Mouse (Mus musculus): ENCODE data around the gene Dact3.
A peak's percentile ranks its signal among the peaks of the same experiment; 100 is the strongest.

The Dact3 gene

DNA sequence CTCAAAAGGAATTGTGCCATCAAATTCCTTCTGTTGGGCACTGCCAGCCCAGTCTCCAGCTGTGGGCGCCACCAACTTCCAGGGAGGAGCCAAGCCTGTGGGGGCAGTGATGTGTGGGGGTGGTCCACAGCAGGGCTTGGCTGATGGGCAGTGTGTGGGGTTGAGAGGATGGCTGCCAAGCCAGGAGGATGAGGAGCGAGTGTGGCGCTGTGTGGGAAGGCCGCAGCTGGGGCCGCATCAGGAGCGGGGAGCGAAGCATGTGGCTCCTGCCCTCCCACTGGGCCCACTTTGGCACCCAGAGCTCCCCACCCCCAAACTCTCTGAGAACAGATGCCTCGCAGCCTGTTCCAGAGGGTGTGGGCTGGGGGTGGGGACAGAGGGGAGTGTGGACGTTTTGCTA is 42.9 kb downstream of the Dact3 start:
- DNase-seq = no peak

DNA sequence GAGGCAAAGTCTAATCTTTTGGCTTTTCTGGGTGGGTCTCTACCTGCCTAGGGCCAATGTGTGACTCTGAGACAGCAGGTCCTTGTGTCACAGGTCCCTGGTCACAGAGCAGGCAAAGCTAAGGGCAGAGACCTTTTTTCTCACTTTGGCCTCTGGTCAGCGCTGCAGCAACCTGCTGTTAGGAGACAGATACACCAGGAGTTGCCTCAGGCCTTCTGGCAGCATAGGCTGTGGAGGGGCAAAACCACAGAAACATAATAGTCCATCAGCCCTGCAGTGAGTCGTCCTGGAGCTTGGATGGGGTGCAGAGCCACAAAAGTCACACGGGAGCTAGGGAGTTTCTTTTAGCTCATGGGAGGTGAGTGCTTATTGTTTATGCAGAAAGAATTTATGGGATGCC is 43.6 kb downstream of the Dact3 start:
- no peak for DNase-seq

DNA sequence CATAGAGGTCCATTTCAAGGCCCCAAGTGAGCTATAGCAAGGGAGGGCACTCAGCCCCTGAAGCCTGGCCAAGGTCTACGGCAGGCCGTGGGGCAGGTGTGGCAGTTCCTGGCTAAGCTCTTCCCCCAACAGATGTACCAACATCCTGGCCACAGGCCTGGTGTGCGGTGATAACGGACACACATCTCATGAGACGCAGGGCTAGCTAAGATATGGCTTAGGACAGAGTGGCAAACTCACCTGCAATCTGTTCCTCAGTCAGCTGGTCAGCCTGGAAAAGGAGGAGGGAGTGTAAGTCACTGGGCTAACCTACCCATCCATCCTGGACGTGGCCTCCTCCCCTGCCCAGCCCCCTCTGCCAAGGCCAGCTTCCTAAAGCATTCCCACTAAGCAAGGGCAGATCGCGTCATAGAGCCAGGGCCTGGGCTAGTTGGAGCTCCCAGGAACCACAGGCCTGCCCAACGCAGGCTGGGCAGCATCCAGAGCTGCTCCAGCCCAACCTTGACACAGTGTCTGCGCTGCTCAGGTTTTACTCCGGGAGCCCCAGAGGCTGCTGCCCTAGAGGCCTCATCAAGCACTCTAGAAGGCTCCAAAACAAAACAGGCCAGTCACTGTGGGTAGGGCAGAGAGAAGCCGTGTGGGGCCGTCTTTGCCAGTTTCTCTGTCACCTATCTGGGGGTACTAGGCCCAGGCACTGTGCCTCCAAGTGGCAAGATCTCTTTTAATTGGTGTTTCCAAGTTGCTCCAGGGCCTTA is 44.5 kb downstream of the Dact3 start:
- no peak for DNase-seq

DNA sequence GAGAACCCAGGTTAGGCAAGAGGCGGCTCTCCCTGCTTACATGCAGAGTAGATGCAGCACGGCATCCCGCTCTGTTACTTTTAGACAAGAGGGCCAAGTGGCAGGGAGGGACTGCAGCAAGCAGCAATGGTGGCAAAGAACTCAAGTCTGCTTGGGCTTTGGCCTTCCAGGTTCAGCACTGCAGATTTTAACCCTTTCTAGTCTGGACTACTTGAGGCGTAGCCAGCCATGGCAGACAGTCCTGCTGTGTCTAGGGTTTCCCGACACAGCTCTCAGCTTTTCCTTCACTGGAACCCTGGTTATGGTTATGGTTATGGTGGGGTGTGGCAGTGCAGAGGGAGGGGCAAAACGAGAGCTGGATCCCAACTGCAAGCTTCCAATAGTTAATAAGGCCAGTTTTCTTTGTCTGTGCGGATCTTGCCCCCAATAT is 45.0 kb downstream of the Dact3 start:
- DNase-seq = no peak

DNA sequence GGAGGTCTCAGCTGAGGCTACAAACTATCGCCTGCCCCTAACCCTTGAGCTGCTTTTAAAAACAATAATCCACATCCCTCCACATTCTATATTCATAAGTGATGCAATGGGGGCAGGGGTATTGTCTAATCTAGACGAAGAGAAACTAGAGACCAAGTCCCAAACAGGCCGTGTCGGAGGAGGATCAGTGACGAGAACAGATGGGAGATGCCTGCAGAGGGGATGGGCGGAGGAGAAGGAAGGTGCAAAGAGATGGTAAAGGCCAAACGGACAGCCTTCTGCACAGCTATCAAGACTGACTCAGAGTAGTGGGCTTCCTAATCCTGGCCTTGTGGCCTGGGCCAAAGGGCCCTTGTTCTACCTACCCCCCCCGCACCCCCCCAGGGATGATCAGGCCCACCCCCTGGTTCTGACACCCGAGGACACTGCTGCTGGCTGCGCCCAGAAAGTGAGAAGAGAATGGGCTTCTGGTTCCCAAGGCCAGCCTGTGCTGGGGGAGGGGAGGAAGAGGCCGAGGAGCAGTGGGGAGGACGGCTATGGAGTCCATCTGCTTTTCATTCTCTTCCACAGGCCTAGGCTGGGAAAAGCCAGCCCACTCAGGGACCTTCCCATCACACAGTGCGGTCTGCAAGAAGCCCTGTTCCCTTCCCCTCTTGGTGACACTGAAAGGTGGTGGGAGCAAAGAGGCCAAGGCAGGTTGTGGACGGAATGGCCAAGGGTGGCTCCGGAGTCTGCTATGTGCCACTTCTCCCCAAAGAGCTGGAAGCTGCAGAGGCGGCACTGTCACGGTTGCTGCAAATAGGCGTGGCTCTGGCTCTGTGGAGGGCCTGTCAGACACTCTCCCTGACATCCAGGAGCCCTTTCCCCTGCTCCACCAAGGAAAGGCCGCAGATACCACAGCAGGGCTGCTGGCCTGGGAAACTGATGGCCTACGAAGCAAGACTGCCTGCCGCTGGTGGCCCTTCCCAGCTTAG is 46.0 kb downstream of the Dact3 start:
- peak in 1 of 2 experiments; percentile 27 for DNase-seq

DNA sequence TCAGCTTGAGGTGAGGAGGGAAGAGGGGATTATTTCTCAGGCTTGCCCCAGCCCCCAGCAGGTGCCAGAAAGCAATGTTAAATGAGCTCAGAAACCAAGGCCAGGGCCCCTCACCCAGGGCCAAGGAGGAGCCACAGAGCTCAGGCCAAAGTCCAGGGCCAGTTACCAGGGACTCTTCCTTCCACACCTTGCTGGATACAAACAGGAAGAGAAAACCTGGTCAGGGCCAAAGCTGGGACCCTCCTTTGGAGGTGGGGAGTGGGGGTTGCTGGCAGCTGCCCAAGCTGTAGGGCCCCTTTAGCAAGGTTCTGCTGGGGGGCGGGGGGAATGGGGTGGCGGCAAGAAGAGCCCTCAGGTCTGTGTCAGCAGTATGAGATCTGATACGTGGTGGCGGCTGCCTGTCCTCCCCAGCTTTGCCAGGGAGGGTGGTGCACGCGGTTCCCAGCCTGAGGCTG is 46.8 kb downstream of the Dact3 start:
- peak in 1 of 2 experiments; percentile 30 for DNase-seq

DNA sequence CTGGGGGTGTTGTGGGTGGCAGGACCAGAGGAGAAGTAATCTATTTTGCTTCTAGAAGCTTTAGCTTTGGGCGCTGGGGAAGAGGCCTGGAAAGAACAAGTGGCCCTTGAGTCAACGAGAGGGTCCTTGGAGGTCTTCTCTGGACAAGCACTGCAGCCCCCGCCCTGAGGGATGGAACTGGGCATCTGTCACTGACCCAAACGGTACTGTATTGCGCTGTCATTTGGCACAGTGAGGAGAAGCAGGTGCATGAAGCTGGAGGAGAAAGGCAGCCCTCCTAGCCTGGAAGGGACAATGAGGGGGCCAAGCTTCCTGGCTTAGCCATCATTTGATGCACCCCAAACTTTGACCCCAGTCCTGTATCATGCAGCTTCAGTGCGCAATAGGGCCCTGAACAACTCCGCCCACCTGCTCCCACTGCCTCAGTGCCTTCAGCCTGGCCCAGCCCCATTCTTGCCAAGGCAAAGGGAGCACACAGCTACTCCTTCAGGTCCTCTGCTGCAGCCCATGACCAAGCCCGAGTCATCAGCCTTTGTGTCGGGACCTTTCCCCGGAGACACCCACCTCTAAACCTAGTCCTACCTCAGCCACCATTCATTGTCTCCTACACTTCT is 47.4 kb downstream of the Dact3 start:
- peak; percentile 37 to 62 for DNase-seq

DNA sequence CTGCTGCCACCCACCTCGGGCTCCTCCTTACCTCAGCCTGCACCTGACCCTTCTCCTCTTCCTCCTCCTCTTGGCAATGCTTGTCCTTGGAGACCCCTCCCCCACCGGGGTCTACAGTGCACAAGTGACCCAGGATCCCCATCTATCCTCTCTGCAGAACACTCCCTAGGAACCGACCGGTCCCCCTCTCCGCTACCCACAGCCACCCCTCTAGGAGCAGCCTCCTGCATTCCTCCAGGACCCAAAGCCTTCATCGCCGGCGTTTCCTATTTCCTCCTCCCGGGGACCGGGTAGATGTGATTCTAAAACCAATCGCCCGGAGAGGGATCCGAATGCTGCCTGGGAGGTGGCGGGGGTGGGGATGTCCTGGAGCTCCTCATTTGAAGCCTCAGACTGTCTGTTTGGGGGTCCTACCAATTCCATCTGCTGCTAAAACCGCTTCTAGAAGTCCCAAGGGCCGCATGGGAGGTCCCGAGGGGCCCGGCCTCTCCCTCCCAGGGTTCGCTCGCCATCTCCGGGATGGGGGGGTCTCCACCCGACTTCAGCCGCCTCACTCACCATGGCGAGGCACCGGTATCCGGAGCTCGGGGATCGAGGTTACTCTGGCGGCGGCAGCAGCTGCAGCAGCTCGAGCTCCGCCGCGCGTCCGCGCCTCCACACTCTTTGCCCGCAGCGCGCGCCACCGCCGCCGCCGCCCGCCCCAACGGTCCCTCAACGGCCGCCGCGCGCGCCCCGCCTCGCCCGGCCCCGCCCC is 48.3 kb downstream of the Dact3 start:
- DNase-seq = peak in 1 of 2 experiments; percentile 72

DNA sequence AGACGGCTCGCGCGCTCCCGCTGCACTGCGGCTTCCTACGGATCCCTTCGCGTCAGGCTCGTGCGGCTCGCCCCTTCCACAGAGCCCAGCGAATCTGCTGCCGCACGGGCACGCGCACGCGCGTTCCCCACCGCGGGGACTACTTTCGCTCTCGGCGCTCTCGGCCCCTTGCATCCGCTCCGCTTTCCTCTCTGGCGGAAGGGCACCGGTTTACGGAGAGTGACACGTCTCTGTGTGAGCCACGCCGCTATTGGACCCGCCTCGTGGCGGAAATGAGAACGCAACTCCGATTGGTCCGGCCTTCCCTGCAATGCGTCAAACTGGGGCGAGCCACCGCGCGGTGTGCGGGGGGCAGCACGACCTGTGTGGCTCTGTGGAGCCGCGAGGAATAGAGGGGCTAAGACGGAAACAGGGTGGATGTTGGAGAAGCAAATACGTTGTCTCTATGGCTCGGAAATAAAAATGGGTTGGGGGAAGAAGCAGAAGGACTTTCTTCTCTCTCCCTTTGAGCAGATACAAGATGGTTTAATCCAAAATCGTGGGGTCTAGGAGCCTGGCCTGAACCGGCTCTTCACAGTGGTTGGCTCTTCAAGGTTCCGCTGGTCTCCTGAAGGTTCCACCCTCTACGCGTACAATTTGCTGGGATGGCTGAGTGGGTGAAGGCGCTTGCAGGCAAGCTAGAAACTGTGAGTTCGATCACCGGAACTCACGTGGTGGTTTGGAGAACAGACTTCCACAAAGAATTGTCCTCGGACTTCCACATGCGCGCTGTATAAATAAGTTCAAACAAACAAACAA is 49.1 kb downstream of the Dact3 start, which contains the start of gene Calm3:
Calm3 (minus strand) TSS at position 78 of the 798 bp plus-strand sequence.
- peak; percentile 100 for DNase-seq

DNA sequence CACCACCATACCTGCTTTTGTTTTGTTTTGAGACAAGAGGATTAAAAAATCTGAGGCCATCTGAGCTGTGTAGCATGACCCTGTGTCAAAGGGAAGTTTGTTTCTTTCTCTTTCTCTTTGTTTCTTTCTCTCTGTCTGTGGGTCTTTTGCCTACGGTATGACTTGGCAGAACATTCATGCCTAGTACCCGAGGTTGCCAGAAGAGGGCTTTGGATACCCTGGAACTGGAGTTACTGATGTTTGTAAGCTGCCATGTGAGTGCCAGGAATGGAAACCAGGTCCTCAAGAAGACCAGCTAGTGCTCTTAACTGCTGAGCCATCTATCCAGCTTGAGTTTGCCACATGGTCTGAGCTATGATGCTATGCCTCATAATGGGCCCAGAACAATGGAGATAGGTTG is 53.2 kb downstream of the Dact3 start:
- DNase-seq = no peak

DNA sequence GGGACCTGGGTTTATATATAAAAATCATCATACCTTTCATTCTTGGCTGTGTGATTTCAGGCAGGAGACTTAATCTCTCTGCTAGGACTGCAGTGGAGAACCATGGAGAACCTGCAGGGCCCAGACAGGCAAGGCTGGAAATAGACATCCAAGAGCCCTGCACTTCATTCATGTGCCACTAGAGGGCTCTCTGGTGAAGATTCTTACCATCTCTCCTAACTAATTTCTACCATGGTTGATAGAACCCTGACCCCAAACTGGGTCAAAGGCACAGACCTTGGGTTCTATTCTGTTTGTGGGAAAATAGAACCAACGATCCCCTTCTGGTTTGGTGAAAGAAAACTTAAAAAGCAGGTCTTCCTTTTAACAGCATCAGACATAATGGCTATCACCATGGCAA is 55.7 kb downstream of the Dact3 start:
- peak; percentile 54 to 55 for DNase-seq

DNA sequence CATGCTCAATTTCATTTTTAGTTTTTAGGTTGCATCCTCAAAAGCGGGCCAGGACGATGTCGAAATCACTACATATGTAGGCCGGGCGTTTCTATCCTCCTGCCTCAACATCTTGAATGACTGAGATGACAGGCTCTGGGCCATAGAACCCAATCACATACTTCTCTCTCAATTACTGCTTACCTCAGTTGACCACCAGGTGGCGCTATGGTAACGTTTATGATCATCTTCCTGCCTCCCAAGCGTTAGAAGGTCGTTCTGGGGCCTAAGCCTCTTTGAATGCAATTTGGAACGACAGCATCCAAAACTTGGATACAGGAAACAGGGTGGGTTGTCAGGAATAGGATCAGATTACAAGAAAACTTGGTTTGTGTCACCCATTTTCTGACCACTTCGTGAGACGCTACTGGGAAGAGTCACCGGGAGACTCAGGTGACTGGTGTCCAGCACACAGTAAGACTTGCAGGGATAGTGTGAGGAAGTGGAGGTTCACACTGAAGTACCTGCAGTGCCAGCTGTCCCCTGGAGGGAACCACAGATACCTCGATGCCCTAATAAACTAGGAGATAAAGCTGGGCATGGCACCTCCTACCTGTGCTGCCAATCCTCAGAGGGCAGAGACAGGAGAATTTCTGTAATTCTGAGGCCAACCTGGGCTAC is 57.0 kb downstream of the Dact3 start:
- DNase-seq = peak; percentile 68 to 78

DNA sequence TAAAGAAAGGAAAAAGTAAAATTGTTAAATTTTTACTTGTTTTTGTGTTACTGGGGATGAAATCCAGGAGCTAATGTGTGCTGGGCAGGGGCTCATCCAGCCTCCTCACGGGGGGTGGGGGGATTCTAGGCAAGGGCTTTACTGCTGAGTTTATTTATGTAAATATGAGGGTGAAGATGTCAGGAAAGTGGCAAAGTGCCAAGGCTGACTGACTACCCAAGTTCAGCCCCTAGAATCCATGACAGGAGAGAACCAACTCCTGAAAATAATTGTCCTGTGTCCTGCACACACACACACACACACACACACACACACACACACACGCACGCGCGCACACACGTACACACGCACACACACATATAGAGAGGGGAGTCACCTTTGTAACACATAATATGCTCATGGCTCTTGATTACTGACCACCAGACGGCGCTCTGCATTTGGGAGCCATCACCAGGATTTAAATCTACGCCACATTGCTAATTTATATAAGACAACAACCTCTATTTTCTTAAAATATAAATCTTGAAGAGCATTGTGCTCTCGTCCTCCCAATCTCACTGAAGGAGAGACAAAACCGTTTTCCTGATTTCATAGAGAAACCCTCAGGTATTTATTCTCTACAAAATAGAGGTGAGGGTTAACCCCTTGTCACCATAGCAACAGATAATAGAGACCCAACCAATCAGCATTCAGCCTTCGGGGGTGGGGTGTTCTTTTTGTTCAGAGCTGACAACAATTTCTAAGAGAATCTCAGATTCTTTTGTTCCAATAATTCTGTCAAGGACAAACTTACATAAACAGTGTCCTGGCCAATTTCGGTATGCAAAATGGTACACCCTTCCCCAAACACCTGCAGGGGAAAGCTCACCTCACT is 57.8 kb downstream of the Dact3 start:
- peak; percentile 45 to 55 for DNase-seq
